Mouse (Mus musculus): ENCODE measurements at regions not wholly inside any gene's neighbourhood (a gene's known extent, or its start where the extent isn't known, plus 50 kb on each side); places are given as distances from the start of the nearest gene placed in this dataset.

- H3K79me2 ChIP-seq (ENCODE audit: control insufficient read depth, insufficient read depth) = no peaks in the 10 kb centered on the region
- H3K27me3 ChIP-seq (ENCODE audit: control insufficient read depth, insufficient read depth, insufficient read length) = no peaks in the 10 kb centered on the region
- H3ac ChIP-seq (ENCODE audit: control insufficient read depth, insufficient read length) = no peak overlapping the region
- H3K4me2 ChIP-seq (ENCODE audit: low read depth) = no peak overlapping the region
- no peak overlapping the region for H3K4me3 ChIP-seq
- H3K36me3 ChIP-seq (ENCODE audit: control insufficient read depth, insufficient read depth) = no peaks in the 10 kb centered on the region
- no peak for TF ChIP-seq MYOG (IDR thresholded peaks at IDR 0.05; ENCODE audit: control insufficient read depth in 1 of 3, insufficient read depth in 1 of 3, insufficient read length in 2 of 3, low read depth in 2 of 3)
- no peak for TF ChIP-seq CEBPB (IDR thresholded peaks at IDR 0.05; ENCODE audit: insufficient read depth, poor library complexity, severe bottlenecking)
- TF ChIP-seq MAX (IDR thresholded peaks at IDR 0.05; ENCODE audit: low read depth) = no peak
- no peak for TF ChIP-seq POLR2A (IDR thresholded peaks at IDR 0.05; ENCODE audit: insufficient read length, low read depth)
- TF ChIP-seq TCF12 (IDR thresholded peaks at IDR 0.05; ENCODE audit: insufficient read depth, poor library complexity, severe bottlenecking) = no peak
- TF ChIP-seq TCF3 (IDR thresholded peaks at IDR 0.05; ENCODE audit: insufficient read length, low read depth) = no peak
- TF ChIP-seq MYOD1 (IDR thresholded peaks at IDR 0.05; ENCODE audit: control insufficient read depth in 1 of 3, insufficient read length in 2 of 3, low read depth in 2 of 3) = no peak
- TF ChIP-seq USF1 (IDR thresholded peaks at IDR 0.05; ENCODE audit: low read depth) = no peak
Measured at GRCm38 (mm10) chr13:25570641-25571040, 300.3 kb upstream of the Nrsn1 start.

GRCm38 (mm10) chr13:25562746-25563145 is 292.4 kb upstream of the Nrsn1 start:
- no peaks in the 10 kb centered on the region for H3K36me3 ChIP-seq (ENCODE audit: control insufficient read depth, insufficient read depth)
- H3K4me3 ChIP-seq = no peak overlapping the region
- no peaks in the 10 kb centered on the region for H3K79me2 ChIP-seq (ENCODE audit: control insufficient read depth, insufficient read depth)
- H3ac ChIP-seq (ENCODE audit: control insufficient read depth, insufficient read length) = no peak overlapping the region
- no peak for TF ChIP-seq MYOG (IDR thresholded peaks at IDR 0.05; ENCODE audit: control insufficient read depth in 1 of 3, insufficient read depth in 1 of 3, insufficient read length in 2 of 3, low read depth in 2 of 3)
- TF ChIP-seq MAX (IDR thresholded peaks at IDR 0.05; ENCODE audit: low read depth) = no peak
- no peak for TF ChIP-seq POLR2A (IDR thresholded peaks at IDR 0.05; ENCODE audit: insufficient read length, low read depth)
- no peak for TF ChIP-seq CEBPB (IDR thresholded peaks at IDR 0.05; ENCODE audit: insufficient read depth, poor library complexity, severe bottlenecking)
- no peak for TF ChIP-seq REST (IDR thresholded peaks at IDR 0.05; ENCODE audit: insufficient read depth, insufficient read length)
- no peak for TF ChIP-seq E2F4 (IDR thresholded peaks at IDR 0.05; ENCODE audit: insufficient read depth)
- no peak for TF ChIP-seq USF1 (IDR thresholded peaks at IDR 0.05; ENCODE audit: low read depth)
- no peak for TF ChIP-seq MYOD1 (IDR thresholded peaks at IDR 0.05; ENCODE audit: control insufficient read depth in 1 of 3, insufficient read length in 2 of 3, low read depth in 2 of 3)
- no peak for TF ChIP-seq TCF3 (IDR thresholded peaks at IDR 0.05; ENCODE audit: insufficient read length, low read depth)
- no peak overlapping the region for H3K4me2 ChIP-seq (ENCODE audit: low read depth)
- H3K27me3 ChIP-seq (ENCODE audit: control insufficient read depth, insufficient read depth, insufficient read length) = no peaks in the 10 kb centered on the region

- TF ChIP-seq MYOG (IDR thresholded peaks at IDR 0.05; ENCODE audit: control insufficient read depth in 1 of 3, insufficient read depth in 1 of 3, insufficient read length in 2 of 3, low read depth in 2 of 3) (no peak), POLR2AphosphoS2 (IDR thresholded peaks at IDR 0.05; ENCODE audit: insufficient read length, low read depth) (no peak), TCF3 (IDR thresholded peaks at IDR 0.05; ENCODE audit: insufficient read length, low read depth) (no peak), TCF12 (IDR thresholded peaks at IDR 0.05; ENCODE audit: insufficient read depth, poor library complexity, severe bottlenecking) (no peak), MYOD1 (IDR thresholded peaks at IDR 0.05; ENCODE audit: control insufficient read depth in 1 of 3, insufficient read length in 2 of 3, low read depth in 2 of 3) (no peak)
- H3K4me3 ChIP-seq = no peak overlapping the region
- H3K79me2 ChIP-seq (ENCODE audit: control insufficient read depth, insufficient read depth) = no peaks in the 10 kb centered on the region
- H3K36me3 ChIP-seq (ENCODE audit: control insufficient read depth, insufficient read depth) = no peaks in the 10 kb centered on the region
- no peak overlapping the region for H3K4me2 ChIP-seq (ENCODE audit: low read depth)
- no peaks in the 10 kb centered on the region for H3K27me3 ChIP-seq (ENCODE audit: control insufficient read depth, insufficient read depth, insufficient read length)
- H3ac ChIP-seq (ENCODE audit: control insufficient read depth, insufficient read length) = no peak overlapping the region
Measured at GRCm38 (mm10) chr13:25560339-25560738, 290.0 kb upstream of the Nrsn1 start.

- TF ChIP-seq MYOG (IDR thresholded peaks at IDR 0.05; ENCODE audit: control insufficient read depth in 1 of 3, insufficient read depth in 1 of 3, insufficient read length in 2 of 3, low read depth in 2 of 3) (no peak), POLR2AphosphoS2 (IDR thresholded peaks at IDR 0.05; ENCODE audit: insufficient read length, low read depth) (no peak), E2F4 (IDR thresholded peaks at IDR 0.05; ENCODE audit: insufficient read depth) (no peak), REST (IDR thresholded peaks at IDR 0.05; ENCODE audit: insufficient read depth, insufficient read length) (no peak)
- Histone ChIP-seq H3K79me2 (ENCODE audit: control insufficient read depth, insufficient read depth) (no peaks in the 10 kb centered on the region), H3K27me3 (ENCODE audit: control insufficient read depth, insufficient read depth, insufficient read length) (no peaks in the 10 kb centered on the region), H3K4me3 (no peak overlapping the region), H3K4me2 (ENCODE audit: low read depth) (no peak overlapping the region), H3K36me3 (ENCODE audit: control insufficient read depth, insufficient read depth) (no peaks in the 10 kb centered on the region), H3ac (ENCODE audit: control insufficient read depth, insufficient read length) (no peak overlapping the region)
Measured at GRCm38 (mm10) chr13:25554962-25555361, 284.7 kb upstream of the Nrsn1 start.

- Histone ChIP-seq H3K27me3 (ENCODE audit: control insufficient read depth, insufficient read depth, insufficient read length) (no peaks in the 10 kb centered on the region), H3K4me2 (ENCODE audit: low read depth) (no peak overlapping the region), H3K4me3 (no peak overlapping the region), H3K79me2 (ENCODE audit: control insufficient read depth, insufficient read depth) (no peaks in the 10 kb centered on the region), H3ac (ENCODE audit: control insufficient read depth, insufficient read length) (no peak overlapping the region), H3K36me3 (ENCODE audit: control insufficient read depth, insufficient read depth) (no peaks in the 10 kb centered on the region)
- TF ChIP-seq USF1 (IDR thresholded peaks at IDR 0.05; ENCODE audit: low read depth) (no peak), POLR2A (IDR thresholded peaks at IDR 0.05; ENCODE audit: insufficient read length, low read depth) (no peak), MAX (IDR thresholded peaks at IDR 0.05; ENCODE audit: low read depth) (no peak), MYOG (IDR thresholded peaks at IDR 0.05; ENCODE audit: control insufficient read depth in 1 of 3, insufficient read depth in 1 of 3, insufficient read length in 2 of 3, low read depth in 2 of 3) (no peak), MYOD1 (IDR thresholded peaks at IDR 0.05; ENCODE audit: control insufficient read depth in 1 of 3, insufficient read length in 2 of 3, low read depth in 2 of 3) (no peak), CEBPB (IDR thresholded peaks at IDR 0.05; ENCODE audit: insufficient read depth, poor library complexity, severe bottlenecking) (no peak), E2F4 (IDR thresholded peaks at IDR 0.05; ENCODE audit: insufficient read depth) (no peak), REST (IDR thresholded peaks at IDR 0.05; ENCODE audit: insufficient read depth, insufficient read length) (no peak), SRF (IDR thresholded peaks at IDR 0.05; ENCODE audit: control insufficient read depth, insufficient read length, low read depth) (no peak), POLR2AphosphoS2 (IDR thresholded peaks at IDR 0.05; ENCODE audit: insufficient read length, low read depth) (no peak)
Measured at GRCm38 (mm10) chr13:25548551-25548950, 278.2 kb upstream of the Nrsn1 start.

Data from myocyte (in vitro differentiated cells).